Mouse (Mus musculus) thymus, postnatal 0 days (tissue): ENCODE results near the gene Lpcat2. TPM values are rescaled to one million over a fixed set of nuclear protein-coding genes. Genes with fewer than 3 reads are reported as not detected.

Source experiments
- DNase-seq: peaks from one replicate; pipeline ENCODE4 v3.0.0-alpha.2; 2015; ENCODE audit warnings: low spot score
- polyA plus RNA-seq: library from polyadenylated mRNA; unstranded; fragments of >200 nt; fragmentation: Nextera tagmentation; extraction: Ambion mirVana; gene quantifications from 2 replicates; pipeline ENCODE4 v1.2.1, GENCODE M21; 2015

The Lpcat2 gene
- polyA plus RNA-seq, result 20.2 and 25.5 TPM in 2 replicates

- peak; percentile 46 for DNase-seq
Measured at GRCm38 (mm10) chr8:92855171-92855894, at the start of gene Lpcat2. Gene Lpcat2, plus strand, starts transcription at chr8:92855339.

DNA sequence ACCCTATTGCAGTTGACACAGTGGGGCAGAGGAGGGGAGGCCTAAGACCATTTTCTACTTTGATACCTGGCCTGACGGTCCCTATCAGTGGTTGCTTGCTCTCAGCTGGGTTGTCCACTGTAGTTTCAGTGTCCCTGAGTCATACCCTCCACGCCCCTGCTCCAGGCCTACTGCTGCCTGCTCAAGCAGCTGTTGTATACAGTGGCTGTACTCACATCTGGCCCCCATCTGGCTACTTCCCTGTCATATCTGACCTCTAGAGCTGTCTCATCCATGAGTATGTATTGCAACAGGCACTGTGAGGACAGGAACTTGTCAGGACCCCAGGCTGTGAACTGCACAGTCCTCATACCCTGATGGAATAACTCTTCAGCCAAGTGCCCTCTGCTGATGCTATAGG, 42.4 kb upstream of the Lpcat2 start:
- no peak for DNase-seq

DNA sequence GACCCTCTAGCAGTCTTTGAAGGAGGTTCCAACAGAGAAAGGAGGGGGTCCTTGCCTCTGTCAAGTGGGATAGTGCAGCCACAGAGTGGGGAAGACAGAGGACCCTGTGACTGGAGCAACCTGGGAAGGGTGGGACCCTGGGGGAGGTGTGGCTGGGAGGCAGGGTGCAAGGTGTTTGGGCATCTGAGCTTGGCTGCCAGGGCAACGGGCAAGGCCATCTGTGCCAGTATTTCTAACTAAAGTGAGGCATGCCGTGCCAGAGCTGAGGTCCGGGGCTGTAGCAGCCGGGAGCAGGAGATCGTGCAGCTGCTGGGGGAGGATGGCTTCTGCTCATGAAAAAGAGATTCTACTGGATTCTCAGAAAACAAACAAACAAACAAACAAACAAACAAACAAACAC, 39.5 kb upstream of the Lpcat2 start:
- no peak for DNase-seq

DNA sequence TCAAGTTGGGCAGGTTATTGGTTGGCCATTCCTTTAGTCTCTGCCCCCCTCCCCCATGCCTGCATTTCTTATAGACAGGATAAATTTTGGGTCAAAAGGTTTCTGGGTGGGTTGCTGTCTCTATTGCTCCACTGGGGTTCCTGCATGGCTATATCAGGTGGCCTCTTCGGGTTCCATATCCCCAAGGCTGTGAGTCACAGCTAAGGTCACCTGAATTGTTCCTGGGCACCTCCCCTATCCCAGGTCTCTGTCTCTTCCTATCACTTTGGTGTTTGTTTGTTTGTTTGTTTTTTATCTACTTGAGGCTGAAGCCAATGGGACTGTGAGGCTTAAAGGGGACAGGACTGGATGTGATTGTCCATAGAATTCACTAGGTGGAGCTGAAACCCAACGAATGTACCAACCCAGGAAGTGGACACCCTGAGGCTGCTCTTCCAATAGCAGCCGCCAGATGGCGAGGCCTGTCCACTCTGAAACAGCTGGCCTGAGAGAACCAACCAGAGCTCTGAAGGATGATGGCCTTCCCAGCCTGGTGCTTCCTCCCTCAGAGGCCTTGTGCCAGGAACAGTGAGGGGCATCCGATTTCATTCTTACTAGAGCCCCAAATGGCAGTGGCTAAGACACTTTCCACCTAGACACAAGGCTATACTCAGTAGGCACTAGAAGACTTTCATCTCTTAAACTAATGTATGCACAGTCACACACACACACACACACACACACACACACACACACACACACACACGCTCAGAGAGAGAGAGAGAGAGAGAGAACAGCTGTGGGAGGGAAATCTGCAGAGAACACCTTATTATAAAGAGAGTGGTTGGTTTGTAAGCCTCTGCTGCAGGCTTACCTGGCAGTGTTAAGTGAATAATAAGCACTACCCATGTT, 37.0 kb upstream of the Lpcat2 start:
- peak; percentile 63 for DNase-seq

DNA sequence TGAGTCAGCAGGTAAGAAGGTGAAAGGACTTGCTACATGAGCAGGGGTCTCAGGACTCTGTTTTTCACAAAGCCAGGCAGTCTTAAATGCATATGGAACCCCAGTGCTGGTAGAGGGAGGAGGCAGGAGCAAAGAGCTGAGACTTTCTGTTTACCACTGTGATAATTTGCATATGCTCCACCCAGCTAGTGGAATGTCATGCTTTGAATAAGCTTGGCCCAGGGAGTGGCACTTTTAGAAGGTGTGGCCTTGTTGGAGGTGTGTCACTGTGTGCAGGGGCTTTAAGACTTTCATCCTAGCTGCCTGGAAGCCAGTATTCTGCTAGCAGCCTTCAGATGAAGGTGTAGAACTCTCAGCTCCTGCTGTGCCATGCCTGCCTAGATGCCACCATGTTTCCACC, 34.0 kb upstream of the Lpcat2 start:
- DNase-seq, result no peak

DNA sequence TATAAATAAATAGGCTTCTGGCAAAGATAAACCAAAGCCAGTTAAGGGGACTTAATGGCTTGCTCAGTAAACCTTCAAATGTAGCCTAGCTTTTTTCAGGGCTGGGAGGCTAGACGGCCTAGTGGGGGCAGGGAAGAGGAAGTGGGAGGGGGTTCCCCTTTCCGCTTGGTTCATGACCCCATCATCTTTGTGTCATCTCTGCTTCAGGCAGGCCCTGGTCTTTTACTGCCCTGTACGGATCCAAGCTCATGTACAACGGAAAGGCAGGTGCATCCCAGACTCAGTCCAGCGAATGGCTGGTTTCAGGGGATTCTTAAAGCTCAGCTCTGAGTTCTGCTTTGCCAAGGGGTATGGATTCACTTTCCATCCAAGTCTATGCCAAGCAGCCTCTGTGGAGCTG, 32.8 kb upstream of the Lpcat2 start:
- no peak for DNase-seq

DNA sequence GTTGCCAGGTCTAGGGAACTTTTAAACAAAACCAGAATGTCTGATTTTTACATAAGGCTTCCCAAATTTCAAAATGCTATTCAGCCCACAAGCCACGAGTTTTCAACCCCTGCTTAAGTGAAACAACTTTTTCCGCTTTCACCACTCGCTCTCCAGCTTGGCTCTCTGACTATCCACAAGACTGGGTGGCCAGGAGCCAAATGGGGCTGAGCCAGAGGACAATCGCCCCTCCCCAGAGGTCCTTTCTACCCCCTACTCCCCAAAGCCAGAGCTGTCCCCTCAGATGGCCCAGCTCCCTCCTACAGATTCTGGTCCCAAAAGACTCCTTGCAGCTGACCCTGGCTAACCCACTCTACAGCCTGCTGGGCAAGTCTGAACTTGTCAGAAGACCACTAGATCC, 29.1 kb upstream of the Lpcat2 start:
- no peak for DNase-seq

- DNase-seq, result no peak
Measured at GRCm38 (mm10) chr8:92827243-92828034, 27.7 kb upstream of the Lpcat2 start, which contains the start of gene Mmp2. Gene Mmp2, plus strand, starts transcription at chr8:92827291.

DNA sequence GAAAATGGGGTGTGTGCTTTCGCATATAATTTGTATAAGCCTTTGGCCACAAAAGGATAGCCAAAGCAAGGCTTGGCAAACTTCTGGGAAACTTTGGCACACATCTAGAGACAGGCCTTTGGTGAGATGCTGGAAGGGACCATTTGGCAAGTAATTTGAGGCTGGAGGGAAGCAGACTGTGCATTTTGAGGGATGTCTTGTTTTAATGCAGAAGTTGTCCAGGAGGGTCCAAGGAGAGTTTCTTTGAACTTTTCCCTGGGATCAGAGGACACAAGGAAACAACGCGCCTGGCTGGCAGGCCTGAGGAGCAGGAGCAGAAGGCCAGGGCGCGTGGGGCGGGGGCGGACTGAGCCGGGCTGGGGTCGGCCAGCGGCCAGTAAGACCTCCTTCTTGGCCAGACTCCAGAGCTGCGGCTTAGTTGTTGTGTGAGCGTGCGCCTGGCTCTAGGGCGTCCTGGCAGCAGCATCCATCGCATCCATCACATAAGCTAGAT, 26.8 kb upstream of the Lpcat2 start:
- DNase-seq, result no peak

GRCm38 (mm10) chr8:92834065-92834731, 20.9 kb upstream of the Lpcat2 start:
- DNase-seq, result no peak

- DNase-seq, result no peak
Measured at GRCm38 (mm10) chr8:92834786-92835500, 20.2 kb upstream of the Lpcat2 start.

DNA sequence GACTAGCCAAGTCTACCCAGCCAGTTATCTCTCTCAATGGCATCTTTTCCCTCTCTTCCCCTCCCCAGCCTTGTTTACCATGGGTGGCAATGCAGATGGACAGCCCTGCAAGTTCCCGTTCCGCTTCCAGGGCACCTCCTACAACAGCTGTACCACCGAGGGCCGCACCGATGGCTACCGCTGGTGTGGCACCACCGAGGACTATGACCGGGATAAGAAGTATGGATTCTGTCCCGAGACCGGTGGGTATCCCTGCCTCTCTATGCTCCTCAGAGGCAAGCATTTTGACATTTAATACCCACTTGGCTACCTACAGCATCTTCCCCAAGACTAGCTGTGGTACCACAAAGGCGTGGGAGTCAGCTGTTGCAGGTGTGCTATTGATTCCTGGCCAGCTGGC, 19.2 kb upstream of the Lpcat2 start:
- no peak for DNase-seq

- DNase-seq, result no peak
Measured at GRCm38 (mm10) chr8:92838616-92839015, 16.5 kb upstream of the Lpcat2 start.

DNA sequence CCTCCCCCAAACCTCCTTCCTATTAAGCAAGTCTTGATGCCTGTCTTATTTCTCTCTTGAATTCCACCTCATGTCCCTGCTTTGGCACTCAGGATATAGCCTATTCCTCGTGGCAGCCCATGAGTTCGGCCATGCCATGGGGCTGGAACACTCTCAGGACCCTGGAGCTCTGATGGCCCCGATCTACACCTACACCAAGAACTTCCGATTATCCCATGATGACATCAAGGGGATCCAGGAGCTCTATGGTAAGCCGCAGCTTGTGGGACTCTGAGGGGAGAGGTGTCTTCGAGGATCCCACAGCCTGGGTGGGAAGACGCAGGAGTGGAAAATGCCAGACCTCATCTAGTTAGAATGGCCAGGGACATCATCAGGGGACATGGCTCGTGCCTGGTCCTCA, 16.0 kb upstream of the Lpcat2 start:
- no peak for DNase-seq

GRCm38 (mm10) chr8:92839876-92840275, 15.3 kb upstream of the Lpcat2 start:
- DNase-seq, result no peak

GRCm38 (mm10) chr8:92846684-92847083, 8.5 kb upstream of the Lpcat2 start:
- DNase-seq, result no peak

- no peak for DNase-seq
Measured at GRCm38 (mm10) chr8:92847299-92847698, 7.8 kb upstream of the Lpcat2 start.

- DNase-seq, result no peak
Measured at GRCm38 (mm10) chr8:92849261-92849660, 5.9 kb upstream of the Lpcat2 start.

DNA sequence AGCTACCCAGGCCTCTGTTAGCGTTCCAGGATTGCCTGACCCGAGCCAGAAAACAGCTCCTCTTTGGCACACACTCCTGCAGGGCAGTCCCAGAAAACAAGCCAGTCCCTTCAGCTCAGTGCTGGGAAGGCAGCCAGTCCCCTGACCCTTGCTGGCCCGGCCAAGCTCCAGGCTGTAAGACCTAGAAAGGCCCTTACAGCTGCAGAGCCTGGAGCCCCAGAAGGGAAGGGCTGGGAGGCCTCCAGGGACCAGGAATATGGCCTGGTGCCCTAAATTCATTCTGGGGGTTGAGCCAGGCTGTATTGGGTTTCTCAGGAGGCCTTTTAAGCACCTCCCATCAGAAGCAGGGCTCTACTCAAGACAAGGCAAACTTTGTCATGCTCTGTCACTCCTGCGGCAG, 4.9 kb upstream of the Lpcat2 start:
- no peak for DNase-seq

DNA sequence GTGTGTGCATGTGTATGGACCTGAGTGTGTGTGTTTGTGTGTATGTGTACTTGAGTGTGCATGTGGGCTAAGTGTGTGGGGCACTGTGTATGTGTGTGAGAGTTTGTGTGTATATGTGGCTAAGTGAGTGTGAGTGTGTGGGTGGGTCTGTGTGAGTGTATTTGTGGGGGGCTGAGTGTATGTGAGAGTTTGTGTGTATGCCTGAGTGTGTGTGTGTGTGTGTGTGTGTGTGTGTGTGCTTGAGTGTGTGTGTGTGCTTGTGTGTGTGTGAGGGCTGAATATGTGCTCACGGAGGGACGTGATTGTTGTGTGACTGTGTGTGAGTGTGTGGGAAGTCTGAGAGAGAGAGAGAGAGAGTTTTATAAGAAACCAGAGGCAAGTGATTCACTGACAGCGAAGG, 3.8 kb upstream of the Lpcat2 start:
- no peak for DNase-seq
